Comparison of ENCODE assay signal across 8 mouse cellular contexts in the genomic region with DNA sequence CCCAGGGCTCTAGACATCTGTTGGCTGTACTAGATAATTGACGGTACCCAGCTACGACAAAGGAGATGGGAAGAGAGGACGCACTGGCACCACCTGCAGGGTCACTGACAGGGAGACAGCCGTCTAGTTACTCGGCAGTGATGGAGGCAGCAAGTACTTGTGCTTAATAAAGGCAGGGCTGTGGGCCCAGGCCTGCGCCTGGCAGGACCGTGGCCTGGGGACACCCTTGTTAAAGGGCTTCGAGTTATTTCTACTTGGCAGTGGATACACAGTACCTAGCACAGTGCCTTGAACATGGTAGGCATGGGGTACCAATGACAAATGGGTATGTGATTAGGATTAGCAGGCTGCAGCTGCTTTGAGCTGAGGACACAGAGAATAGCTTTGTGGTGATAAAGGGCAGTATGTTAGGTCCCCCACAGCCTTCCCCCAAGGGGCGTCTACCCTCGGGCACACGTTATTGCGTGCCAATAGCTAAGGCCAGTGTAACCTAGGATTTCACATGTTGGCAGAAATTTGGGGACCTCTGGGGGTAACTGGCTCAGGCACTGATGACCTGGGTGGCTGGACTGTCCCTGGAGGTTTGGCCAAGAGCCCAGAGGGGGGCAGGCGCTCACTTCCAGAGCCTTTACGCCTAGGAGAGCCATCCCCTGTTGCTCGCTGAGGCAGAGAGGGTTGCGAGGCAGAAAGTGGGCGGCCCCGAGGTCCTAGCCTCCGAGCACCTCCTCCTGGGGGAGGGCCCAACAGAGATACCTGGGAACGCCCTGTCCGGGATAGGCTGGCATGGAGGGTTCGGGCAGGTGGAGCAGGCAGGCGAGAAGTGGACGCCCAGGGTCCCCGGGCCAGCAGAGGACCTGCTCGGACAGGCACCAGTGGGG. TPM values are rescaled to one million over a fixed set of nuclear protein-coding genes. Genes with fewer than 3 reads are reported as not detected.
DNase-seq lines count a peak whose midpoint lies in the region; ATAC-seq lines count a peak whose summit lies in the region.

No protein-coding gene starts in this region.

- H3K27ac ChIP-seq in hindbrain, embryonic 14.5 days, result no peak overlapping the region
- H3K27ac ChIP-seq in neural tube, embryonic 13.5 days (replicated peaks), result no peak overlapping the region

- no peaks in the 10 kb centered on the region for H3K9me3 ChIP-seq in hindbrain, embryonic 14.5 days (ENCODE audit: control insufficient read depth, low read length)
- H3K9me3 ChIP-seq in neural tube, embryonic 13.5 days, result no peaks in the 10 kb centered on the region

- H3K36me3 ChIP-seq in hindbrain, embryonic 14.5 days (replicated peaks; ENCODE audit: control insufficient read depth, insufficient read depth), result peaks cover 27% of the 10 kb centered on the region
- H3K36me3 ChIP-seq in neural tube, embryonic 13.5 days, result peaks cover 26% of the 10 kb centered on the region; the same call in 1 of the 2 replicates

- no peaks in the 10 kb centered on the region for H3K4me1 ChIP-seq in hindbrain, embryonic 14.5 days (replicated peaks; ENCODE audit: control insufficient read depth, insufficient read depth, low read length)
- H3K4me1 ChIP-seq in neural tube, embryonic 13.5 days (replicated peaks), result peaks cover 11% of the 10 kb centered on the region; the same call in 1 of the 2 replicates

- peak; percentile 12 to 29 for DNase-seq in urinary bladder, postnatal 36 days (ENCODE audit: low spot score in 2 of 2)
- DNase-seq in urinary bladder, postnatal 25 days (ENCODE audit: low spot score), result no peak
- no peak for DNase-seq in hindbrain, embryonic 14.5 days (ENCODE audit: low spot score)
- peak; percentile 92 for DNase-seq in liver
- no peak for DNase-seq in layer of hippocampus, postnatal 25 days (ENCODE audit: extremely low spot score in 1 of 2, low spot score in 1 of 2)
- no peak for DNase-seq in natural killer cell, adult 2 months (ENCODE audit: low spot score in 2 of 2)

- peak; percentile 38; the same call in 1 of the 2 replicates for ATAC-seq in hindbrain, embryonic 14.5 days (ENCODE audit: low FRiP score)
- ATAC-seq in neural tube, embryonic 13.5 days (ENCODE audit: low read depth), result 0 out of 2 replicates have a peak, but pooled peaks have one; percentile 30
- ATAC-seq in inflammation-experienced regulatory T-cells, adult 6 months, result no peak

- 26% methylated on average over 26 of the region's 26 CpGs for WGBS in hindbrain, embryonic 14.5 days
- 18% methylated on average over 26 of the region's 26 CpGs for WGBS in neural tube, embryonic 13.5 days

- H3K9ac ChIP-seq in hindbrain, embryonic 14.5 days, result no peak overlapping the region
- H3K9ac ChIP-seq in neural tube, embryonic 13.5 days, result no peak overlapping the region

- H3K4me2 ChIP-seq in hindbrain, embryonic 14.5 days (replicated peaks), result no peak overlapping the region
- peak overlapping the region; percentile 34; the same call in 1 of the 2 replicates for H3K4me2 ChIP-seq in neural tube, embryonic 13.5 days

- H3K27me3 ChIP-seq in hindbrain, embryonic 14.5 days (ENCODE audit: control insufficient read depth, insufficient read depth, low read length), result 0 out of 2 replicates have a peak, but pooled peaks cover 3% of the 10 kb centered on the region
- H3K27me3 ChIP-seq in neural tube, embryonic 13.5 days, result peaks cover 24% of the 10 kb centered on the region

- no peak overlapping the region for H3K4me3 ChIP-seq in hindbrain, embryonic 14.5 days (replicated peaks; ENCODE audit: low read length)
- H3K4me3 ChIP-seq in neural tube, embryonic 13.5 days, result no peak overlapping the region

RNA-seq across cellular contexts. Expression of a gene that starts 11.4 kb away (rescaled TPM):
- 0.11 TPM in 1 of 2 replicates, not detected in the other for polyA plus RNA-seq in hindbrain, embryonic 14.5 days (2014; fragmentation: Nextera tagmentation; extraction: Ambion mirVana)
- polyA plus RNA-seq in neural tube, embryonic 13.5 days (2015; fragmentation: Nextera tagmentation; extraction: Ambion mirVana), result 0.14 and 0.46 TPM in 2 replicates
- not detected for total RNA-seq in layer of hippocampus, postnatal 25 days (2021)
- polyA plus RNA-seq in inflammation-experienced regulatory T-cells, adult 6 months (2017; shearing (Covaris generic)), result not detected

RNA-seq across cellular contexts. Expression of a gene that starts 12.7 kb away (rescaled TPM):
- 29.9 and 36.8 TPM in 2 replicates for polyA plus RNA-seq in hindbrain, embryonic 14.5 days (2014; fragmentation: Nextera tagmentation; extraction: Ambion mirVana)
- 34.6 and 35.6 TPM in 2 replicates for polyA plus RNA-seq in neural tube, embryonic 13.5 days (2015; fragmentation: Nextera tagmentation; extraction: Ambion mirVana)
- 10 to 100 TPM; 10.7 to 16.7 TPM for total RNA-seq in layer of hippocampus, postnatal 25 days (2021)
- 1 to 10 TPM in 2 of 3 experiments, not detected in 1; 1.3 TPM for polyA plus RNA-seq in inflammation-experienced regulatory T-cells, adult 6 months (2017; shearing (Covaris generic))

RNA-seq across cellular contexts. Expression of a gene that starts 17.3 kb away (rescaled TPM):
- 19.0 and 19.2 TPM in 2 replicates for polyA plus RNA-seq in hindbrain, embryonic 14.5 days (2014; fragmentation: Nextera tagmentation; extraction: Ambion mirVana)
- 27.5 and 30.6 TPM in 2 replicates for polyA plus RNA-seq in neural tube, embryonic 13.5 days (2015; fragmentation: Nextera tagmentation; extraction: Ambion mirVana)
- total RNA-seq in layer of hippocampus, postnatal 25 days (2021), result 10 to 100 TPM; 39.0 to 46.7 TPM
- polyA plus RNA-seq in inflammation-experienced regulatory T-cells, adult 6 months (2017; shearing (Covaris generic)), result 10 to 100 TPM; 12.5 to 29.0 (median 24.7) TPM

RNA-seq across cellular contexts. Expression of a gene that starts 29.9 kb away (rescaled TPM):
- 128 and 134 TPM in 2 replicates for polyA plus RNA-seq in hindbrain, embryonic 14.5 days (2014; fragmentation: Nextera tagmentation; extraction: Ambion mirVana)
- polyA plus RNA-seq in neural tube, embryonic 13.5 days (2015; fragmentation: Nextera tagmentation; extraction: Ambion mirVana), result 129 and 135 TPM in 2 replicates
- 10 to 100 TPM; 67.8 to 73.3 TPM for total RNA-seq in layer of hippocampus, postnatal 25 days (2021)
- polyA plus RNA-seq in inflammation-experienced regulatory T-cells, adult 6 months (2017; shearing (Covaris generic)), result 100 to 1,000 TPM; 168 to 216 (median 185) TPM

RNA-seq across cellular contexts. Expression of a gene that starts 35.6 kb away (rescaled TPM):
- 32.9 and 33.3 TPM in 2 replicates for polyA plus RNA-seq in hindbrain, embryonic 14.5 days (2014; fragmentation: Nextera tagmentation; extraction: Ambion mirVana)
- polyA plus RNA-seq in neural tube, embryonic 13.5 days (2015; fragmentation: Nextera tagmentation; extraction: Ambion mirVana), result 38.9 and 49.9 TPM in 2 replicates
- total RNA-seq in layer of hippocampus, postnatal 25 days (2021), result 10 to 100 TPM; 57.1 to 61.7 TPM
- polyA plus RNA-seq in inflammation-experienced regulatory T-cells, adult 6 months (2017; shearing (Covaris generic)), result 100 to 1,000 TPM; 132 to 223 (median 213) TPM

Comparison
In these comparisons a context has a peak if more than half of its experiments do, and no peak if none do; other contexts are left out.
1. DNase-seq: peak in urinary bladder, postnatal 36 days (2 of 2) and liver (single experiment); none in urinary bladder, postnatal 25 days (single experiment), hindbrain, embryonic 14.5 days (single experiment), layer of hippocampus, postnatal 25 days (0 of 2) and natural killer cell, adult 2 months (0 of 2).
2. RNA of a gene that starts 12.7 kb away (polyA plus RNA-seq): 34.6 to 35.6 TPM in neural tube, embryonic 13.5 days and 29.9 to 36.8 TPM in hindbrain, embryonic 14.5 days; 1.3 TPM in inflammation-experienced regulatory T-cells, adult 6 months; every median in the first group is over 10 times any median in the second.